Mouse (Mus musculus) kidney, postnatal 25 days (tissue): ENCODE results near the gene Dmgdh.

Source experiments
- DNase-seq, 2 experiments: peaks; one replicate each; pipeline ENCODE4 v3.0.0; 2021; ENCODE audit warnings: mixed read lengths in 2 of 2

Gene Dmgdh

GRCm38 (mm10) chr13:93711226-93711625, 37.0 kb downstream of the Dmgdh start:
- DNase-seq: peak; percentile 21 to 70

GRCm38 (mm10) chr13:93712362-93712761, 38.1 kb downstream of the Dmgdh start:
- no peak for DNase-seq

- no peak for DNase-seq
Observed at GRCm38 (mm10) chr13:93713826-93714225, 39.6 kb downstream of the Dmgdh start.

GRCm38 (mm10) chr13:93717113-93717512, 42.9 kb downstream of the Dmgdh start:
- no peak for DNase-seq

GRCm38 (mm10) chr13:93718948-93719347, 44.7 kb downstream of the Dmgdh start:
- DNase-seq: peak; percentile 58 to 78

GRCm38 (mm10) chr13:93721916-93722315, 47.7 kb downstream of the Dmgdh start:
- no peak for DNase-seq

GRCm38 (mm10) chr13:93723455-93723854, 49.2 kb downstream of the Dmgdh start:
- DNase-seq: no peak

- DNase-seq: no peak
Observed at GRCm38 (mm10) chr13:93724206-93724605, 50.0 kb downstream of the Dmgdh start.

- no peak for DNase-seq
Observed at GRCm38 (mm10) chr13:93735131-93735636, 61.0 kb downstream of the Dmgdh start.

GRCm38 (mm10) chr13:93744118-93744517, 69.9 kb downstream of the Dmgdh start:
- DNase-seq: no peak

- DNase-seq: no peak
Observed at GRCm38 (mm10) chr13:93752597-93753400, 78.6 kb downstream of the Dmgdh start.

- DNase-seq: no peak
Observed at GRCm38 (mm10) chr13:93755084-93755483, 80.9 kb downstream of the Dmgdh start.

GRCm38 (mm10) chr13:93756674-93757073, 82.4 kb downstream of the Dmgdh start:
- no peak for DNase-seq

- no peak for DNase-seq
Observed at GRCm38 (mm10) chr13:93757514-93757913, 83.3 kb downstream of the Dmgdh start.

GRCm38 (mm10) chr13:93758149-93758898, 84.1 kb downstream of the Dmgdh start:
- no peak for DNase-seq

GRCm38 (mm10) chr13:93761831-93762230, 87.6 kb downstream of the Dmgdh start:
- no peak for DNase-seq

- no peak for DNase-seq
Observed at GRCm38 (mm10) chr13:93762879-93763278, 88.6 kb downstream of the Dmgdh start.

GRCm38 (mm10) chr13:93764321-93764973, 90.2 kb downstream of the Dmgdh start:
- DNase-seq: no peak

GRCm38 (mm10) chr13:93771031-93771587, 96.9 kb downstream of the Dmgdh start:
- DNase-seq: no peak

GRCm38 (mm10) chr13:93771588-93772278, 97.5 kb downstream of the Dmgdh start, which contains the start of gene Arsb:
TSS of gene Arsb (plus strand) at chr13:93771630.
- peak; percentile 90 to 95 for DNase-seq

GRCm38 (mm10) chr13:93772279-93772636, 98.0 kb downstream of the Dmgdh start:
- DNase-seq: no peak

- DNase-seq: no peak
Observed at GRCm38 (mm10) chr13:93772861-93773260, 98.6 kb downstream of the Dmgdh start.
